Mouse (Mus musculus) gastrocnemius, adult 2 months (tissue): ENCODE results near the gene Epha10. TPM values are rescaled to one million over a fixed set of nuclear protein-coding genes. Genes with fewer than 3 reads are reported as not detected.
A peak's percentile ranks its signal among the peaks of the same experiment; 100 is the strongest.

Experiments
- DNase-seq: peaks from one replicate; pipeline ENCODE4 v3.0.0; 2022
- H3K27ac ChIP-seq: fragments of 200-600 bp; 2 replicates; pipeline ENCODE4 v1.8.1; 2022; ENCODE audit warnings: mild to moderate bottlenecking
- H3K4me3 ChIP-seq: fragments of 200-600 bp; 2 replicates; pipeline ENCODE4 v1.8.1; 2022; ENCODE audit warnings: mild to moderate bottlenecking, moderate library complexity
- CTCF ChIP-seq: fragments of 200-600 bp; IDR thresholded peaks from 2 replicates; pipeline ENCODE4 v1.8.1; 2022; ENCODE audit warnings: antibody characterized with exemption, mild to moderate bottlenecking, moderate library complexity
- intact Hi-C: fragments of 180-260 bp; cut with DNase I; formaldehyde crosslinking; loops from one replicate; pipeline ENCODE4 v1.15.1; 2025
- long read RNA-seq, 2 experiments: library from polyadenylated mRNA; stranded (forward); transcript quantifications; one replicate each; pipeline ENCODE4 v2.0.0; 2021
- total RNA-seq, 2 experiments: library from RNA; stranded (reverse); gene quantifications; 2 replicates each; pipeline ENCODE4 v1.2.3; 2021

Epha10 gene
- total RNA-seq = not detected
- long read RNA-seq, experiment 1 = 0 reads
- long read RNA-seq, experiment 2 = 0 reads

- no peak within 1 kb of the TSS for H3K27ac ChIP-seq
- intact Hi-C loops = no loop called here
- no peak for DNase-seq
- peak within 1 kb of the TSS; percentile 23 for H3K4me3 ChIP-seq
- TF ChIP-seq CTCF = no peak
These were observed at the start of gene Epha10 for GRCm38 (mm10) chr4:124880599-124880998. Epha10 (plus strand) TSS chr4:124880899.

- intact Hi-C loops = no loop called here
These were observed 47.9 kb upstream of the Epha10 start for GRCm38 (mm10) chr4:124832796-124833195.

GRCm38 (mm10) chr4:124838035-124838700 is 42.5 kb upstream of the Epha10 start:
- Histone ChIP-seq H3K27ac (no peak overlapping the region), H3K4me3 (no peak overlapping the region)
- TF ChIP-seq CTCF = no peak
- no peak for DNase-seq
- intact Hi-C loops = no loop called here

More at GRCm38 (mm10) chr4:124832796-124833195, 47.9 kb upstream of the Epha10 start:
- no peak overlapping the region for H3K27ac ChIP-seq
- H3K4me3 ChIP-seq = no peak overlapping the region
- no peak for TF ChIP-seq CTCF
- DNase-seq = no peak

- intact Hi-C loops = no loop called here
- H3K27ac ChIP-seq = no peak overlapping the region
- no peak overlapping the region for H3K4me3 ChIP-seq
- no peak for DNase-seq
- peak; percentile 20; the same call in 1 of the 2 replicates for TF ChIP-seq CTCF
These were observed 39.7 kb upstream of the Epha10 start for GRCm38 (mm10) chr4:124840998-124841397.

DNA sequence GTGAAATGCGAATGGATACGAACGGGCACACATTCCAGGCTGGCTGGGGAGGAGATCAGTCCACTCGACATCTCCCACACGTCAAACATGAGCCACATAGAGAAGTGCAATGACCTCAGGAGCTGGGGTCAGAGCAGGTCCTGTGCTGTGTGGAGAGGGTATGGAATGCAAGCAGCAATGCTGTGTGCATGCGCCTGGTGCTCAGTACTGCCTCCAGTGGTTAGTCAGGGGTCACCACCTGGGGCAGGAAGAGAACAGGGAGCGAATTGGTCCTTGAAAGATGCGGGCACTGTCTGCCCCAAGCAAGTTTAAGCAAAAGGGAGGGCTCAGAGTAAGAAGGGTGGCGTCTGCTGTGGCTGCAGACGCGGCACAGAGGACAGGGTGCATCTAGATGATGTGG is 37.2 kb upstream of the Epha10 start:
- intact Hi-C loops = no loop called here
- peak; percentile 71 for TF ChIP-seq CTCF
- no peak for DNase-seq
- Histone ChIP-seq H3K27ac (no peak overlapping the region), H3K4me3 (no peak overlapping the region)

DNA sequence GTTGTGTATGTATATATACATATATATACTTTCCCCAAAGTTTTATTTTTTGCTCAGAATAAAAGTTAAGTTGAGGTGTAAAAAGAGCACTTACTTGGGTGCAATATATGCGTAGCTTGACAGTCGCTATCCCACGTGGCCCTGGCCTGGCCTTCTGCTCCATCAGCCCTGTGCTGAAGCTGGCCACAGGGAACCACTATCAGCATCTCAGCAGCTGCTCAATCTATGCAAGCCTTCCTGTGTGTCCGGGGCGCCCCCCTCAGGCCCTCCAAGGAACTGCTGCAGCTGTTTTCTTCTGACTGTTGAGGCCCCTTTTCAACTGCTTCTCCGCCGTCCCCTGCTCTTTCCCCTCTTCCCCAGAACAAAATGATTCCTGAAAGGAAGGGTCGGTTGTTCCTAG is 33.1 kb upstream of the Epha10 start:
- intact Hi-C loops = loop anchor here (1.0 to 5.0 kb wide), 3 partner anchors 45 to 95 kb away; partner anchors contain the start of genes 9930104L06Rik, Cdca8 and Mtf1
- Histone ChIP-seq H3K4me3 (no peak overlapping the region), H3K27ac (no peak overlapping the region)
- TF ChIP-seq CTCF = no peak; the same call in 1 of the 2 replicates
- peak; percentile 85 for DNase-seq

GRCm38 (mm10) chr4:124849631-124850260 is 31.0 kb upstream of the Epha10 start:
- peak; percentile 55 for DNase-seq
- no peak for TF ChIP-seq CTCF
- H3K27ac ChIP-seq = peak overlapping the region; percentile 94
- H3K4me3 ChIP-seq = peak overlapping the region; percentile 96
- intact Hi-C loops = loop anchor here (2.0 to 10.0 kb wide), 4 partner anchors 88 to 235 kb away; partner anchors contain the start of genes 9930104L06Rik, Cdca8, Meaf6 and Sf3a3

DNA sequence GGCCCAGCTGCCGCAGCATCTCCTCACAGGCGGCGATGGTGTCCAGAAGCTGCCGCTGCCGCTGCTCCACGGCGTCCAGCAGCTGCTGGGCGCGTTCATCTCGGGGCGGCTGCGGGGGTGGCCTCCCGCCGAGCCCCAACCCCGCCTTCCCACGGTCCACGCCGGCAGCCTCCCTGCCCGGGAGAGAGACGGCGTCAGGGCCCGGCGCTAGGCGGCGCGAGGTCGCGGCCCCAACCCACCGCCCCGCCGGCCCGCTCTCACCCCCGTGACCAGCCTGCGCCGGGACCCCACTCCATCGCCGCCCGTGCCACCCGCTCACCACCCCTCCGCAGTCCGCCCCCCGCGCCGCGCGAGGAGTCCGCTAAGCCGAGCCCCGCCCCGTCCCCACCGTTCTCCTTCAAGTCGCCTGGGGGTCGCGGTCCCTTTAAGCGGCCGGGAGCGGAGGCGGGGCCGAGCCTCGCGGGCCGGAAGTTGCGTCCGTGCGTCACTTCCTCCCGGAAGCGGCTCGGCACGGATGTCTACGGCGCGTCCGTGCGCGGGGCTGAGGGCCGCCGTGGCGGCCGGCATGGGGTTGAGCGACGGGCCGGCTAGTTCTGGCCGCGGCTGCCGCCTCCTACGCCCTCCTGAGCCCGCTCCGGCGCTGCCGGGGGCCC is 30.3 kb upstream of the Epha10 start, which contains the start of gene Yrdc:
Gene Yrdc (plus strand): TSS at position 419 of the 653 bp plus-strand sequence.
- TF ChIP-seq CTCF = peak; percentile 55
- peak within 1 kb of the TSS; percentile 96 for H3K4me3 ChIP-seq
- peak; percentile 96 for DNase-seq
- intact Hi-C loops = loop anchor here (10.0 kb wide), 1 partner anchor 234 kb away; the partner anchor contains the start of gene Meaf6
- peak within 1 kb of the TSS; percentile 94 for H3K27ac ChIP-seq

DNA sequence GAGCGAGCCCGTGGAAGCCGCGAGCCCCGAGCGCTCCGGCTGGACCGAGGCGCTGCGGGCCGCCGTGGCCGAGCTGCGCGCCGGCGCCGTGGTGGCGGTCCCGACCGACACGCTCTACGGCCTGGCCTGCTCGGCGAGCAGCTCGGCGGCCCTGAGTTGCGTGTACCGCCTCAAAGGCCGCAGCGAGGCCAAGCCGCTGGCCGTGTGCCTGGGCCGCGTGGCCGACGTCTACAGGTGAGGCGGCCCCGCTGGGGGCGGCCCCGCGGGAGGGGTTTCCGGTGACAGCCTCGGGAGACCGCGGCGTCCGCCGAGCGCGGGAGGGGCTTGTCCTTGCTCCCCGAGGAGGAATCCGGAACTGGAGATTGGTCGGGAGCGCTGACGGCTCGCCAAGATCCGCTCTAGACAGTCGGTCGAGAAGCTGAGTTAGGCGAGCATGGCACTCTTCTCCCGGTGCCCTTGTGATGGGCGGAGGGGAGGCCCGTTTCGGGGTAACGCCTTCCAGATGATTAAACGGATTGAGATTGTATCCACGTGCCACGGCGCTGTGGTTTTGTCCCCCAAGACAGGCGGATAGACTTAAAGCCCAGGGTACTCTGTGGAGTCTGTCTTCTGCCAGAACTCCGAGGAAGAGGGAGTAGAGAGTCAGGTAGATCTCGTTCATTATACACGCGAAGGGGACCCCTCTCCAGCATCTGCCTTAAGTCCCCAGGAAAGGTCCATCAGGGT is 29.6 kb upstream of the Epha10 start, which contains the start of gene 1110065P20Rik:
Gene 1110065P20Rik (minus strand): TSS at position 264 of the 726 bp plus-strand sequence.
- H3K27ac ChIP-seq = peak within 1 kb of the TSS; percentile 94
- intact Hi-C loops = loop anchor here (10.0 kb wide), 1 partner anchor 234 kb away; the partner anchor contains the start of gene Meaf6
- no peak for TF ChIP-seq CTCF
- peak within 1 kb of the TSS; percentile 96 for H3K4me3 ChIP-seq
- DNase-seq = peak; percentile 82

DNA sequence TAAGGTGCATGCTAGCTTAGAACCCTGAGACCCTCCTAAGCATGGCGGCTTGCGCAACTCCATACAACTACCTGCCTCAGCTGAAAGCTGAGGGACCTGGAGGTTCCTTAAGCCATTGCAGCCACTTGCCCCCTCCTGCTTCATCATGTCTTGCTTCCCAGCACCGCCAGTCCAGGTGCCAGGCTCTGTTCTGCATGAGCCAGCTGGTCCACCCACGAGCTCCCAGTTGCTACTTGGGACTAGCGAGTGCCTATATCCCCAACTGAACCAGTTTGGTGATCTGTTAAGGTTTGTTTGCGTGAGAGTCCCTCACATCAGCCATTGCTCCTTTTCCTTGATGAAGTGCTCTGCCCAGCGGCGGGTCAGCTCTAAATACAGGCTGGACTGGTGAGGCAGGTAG is 24.4 kb upstream of the Epha10 start:
- no peak for DNase-seq
- no peak overlapping the region for H3K4me3 ChIP-seq
- TF ChIP-seq CTCF = no peak
- no peak overlapping the region for H3K27ac ChIP-seq
- intact Hi-C loops = loop anchor here (10.0 kb wide), 1 partner anchor 229 kb away; the partner anchor contains the start of gene Meaf6

- no peak overlapping the region for H3K27ac ChIP-seq
- no peak overlapping the region for H3K4me3 ChIP-seq
- DNase-seq = no peak
- intact Hi-C loops = loop anchor here (10.0 kb wide), 1 partner anchor 226 kb away; the partner anchor contains the start of gene Meaf6
- no peak for TF ChIP-seq CTCF
These were observed 22.3 kb upstream of the Epha10 start for GRCm38 (mm10) chr4:124858370-124858769.

- peak; percentile 66 for DNase-seq
- TF ChIP-seq CTCF = no peak
- Histone ChIP-seq H3K27ac (no peak overlapping the region), H3K4me3 (no peak overlapping the region)
- intact Hi-C loops = no loop called here
These were observed 20.3 kb upstream of the Epha10 start for GRCm38 (mm10) chr4:124860446-124860845.
